Mouse (Mus musculus): ENCODE results near the gene Mxra8.

GRCm38 (mm10) chr4:155869317-155870033, 30.0 kb downstream of the Mxra8 start, which contains the start of the genes Cptp and Ints11:
- TF ChIP-seq MYOD1 (IDR thresholded peaks at IDR 0.05; ENCODE audit: control insufficient read depth, insufficient read length, low read depth) (no peak), CTCF (IDR thresholded peaks at IDR 0.05; ENCODE audit: control insufficient read depth, insufficient read depth, insufficient read length) (no peak), CEBPB (IDR thresholded peaks at IDR 0.05; ENCODE audit: low read depth) (no peak), USF1 (IDR thresholded peaks at IDR 0.05; ENCODE audit: low read depth) (no peak), MAX (IDR thresholded peaks at IDR 0.05) (no peak)
